Mouse (Mus musculus) cerebellum, adult 11 months (tissue): ENCODE measurements around the gene Ncam1.
A peak's percentile ranks its signal among the peaks of the same experiment; 100 is the strongest.

ENCODE experiments used
- DNase-seq: peaks from one replicate; pipeline ENCODE4 v3.0.0; 2022

Ncam1 gene

DNA sequence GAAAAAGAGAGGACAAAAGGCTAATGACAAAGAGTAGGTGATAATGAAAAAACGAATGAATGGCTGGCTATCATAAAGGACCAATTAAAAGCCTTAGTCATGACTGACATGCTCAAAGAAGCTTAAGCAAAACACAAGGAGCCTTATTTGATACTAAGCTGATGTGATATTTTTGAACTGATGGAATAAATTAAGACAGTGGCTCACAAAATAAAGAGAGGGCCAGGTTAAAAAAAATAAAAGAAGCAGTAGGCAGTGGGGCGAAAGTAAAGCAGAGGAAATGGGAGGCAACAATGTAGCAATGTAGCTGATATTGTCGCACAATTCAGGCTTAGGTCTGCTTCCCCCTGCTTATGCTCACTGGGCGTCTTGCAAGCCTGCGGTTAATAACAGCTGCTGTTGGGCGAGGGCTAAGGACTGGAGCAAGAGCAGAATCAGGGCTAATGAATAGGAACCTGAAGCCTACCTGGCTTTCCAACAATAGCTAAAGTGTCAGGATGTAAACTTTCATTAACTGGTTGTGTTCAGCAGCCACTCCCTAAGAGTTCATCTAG is 126.0 kb downstream of the Ncam1 start:
- DNase-seq = no peak

DNA sequence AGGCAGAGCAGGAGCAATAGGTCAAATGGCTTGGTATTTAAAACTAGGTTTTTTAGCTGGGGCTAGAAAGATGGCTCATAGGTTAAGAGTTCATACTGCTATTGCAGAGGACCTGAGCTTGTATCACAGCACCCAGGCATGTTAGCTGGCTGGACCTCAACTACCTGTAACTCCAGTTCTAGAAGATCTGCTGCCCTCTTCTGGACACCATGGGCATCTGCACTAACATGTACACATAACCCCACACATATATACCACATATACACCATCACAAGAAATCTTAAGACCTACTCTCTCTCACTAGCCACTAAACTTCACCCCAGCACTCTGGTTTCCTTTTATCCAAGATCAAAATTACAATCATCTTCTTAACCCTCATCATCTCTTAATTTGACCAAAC is 131.7 kb downstream of the Ncam1 start:
- DNase-seq = no peak

DNA sequence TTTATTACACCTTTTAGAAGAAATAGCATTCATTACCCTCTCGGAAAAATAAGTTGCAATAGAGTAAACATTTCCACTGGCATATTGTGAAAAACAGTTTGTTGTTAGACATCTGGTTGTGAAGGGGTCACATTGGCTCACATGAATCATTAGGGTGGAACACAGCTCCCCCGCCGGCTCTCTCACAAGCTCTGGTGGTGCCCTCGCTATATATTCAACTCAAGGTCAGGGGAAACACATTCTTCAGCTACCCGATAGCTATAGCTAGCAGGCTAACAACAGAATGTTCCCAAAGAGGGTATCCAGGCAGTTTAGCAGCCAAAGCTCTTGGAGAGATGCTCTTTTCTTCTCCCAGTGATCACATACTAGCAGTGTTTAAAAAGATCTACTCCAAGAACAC is 133.4 kb downstream of the Ncam1 start:
- no peak for DNase-seq

DNA sequence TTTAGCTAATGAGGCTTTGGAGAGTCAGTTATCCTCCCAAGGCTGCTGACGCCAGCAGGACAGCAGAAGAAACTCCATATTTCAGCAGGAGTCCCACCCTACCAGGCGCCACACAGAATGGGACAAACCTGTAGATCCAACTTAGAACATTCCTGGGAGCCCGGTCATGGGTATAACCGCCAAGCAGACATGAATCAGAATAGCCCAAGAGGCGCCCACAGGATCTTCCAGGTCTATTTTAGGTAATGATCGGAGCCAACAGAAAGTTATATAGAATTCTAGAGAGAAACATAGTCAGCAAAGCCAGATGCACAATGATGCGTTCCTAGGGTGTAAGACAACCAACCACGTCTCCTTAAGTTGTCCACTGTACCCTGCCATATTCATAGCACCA is 134.8 kb downstream of the Ncam1 start:
- no peak for DNase-seq

DNA sequence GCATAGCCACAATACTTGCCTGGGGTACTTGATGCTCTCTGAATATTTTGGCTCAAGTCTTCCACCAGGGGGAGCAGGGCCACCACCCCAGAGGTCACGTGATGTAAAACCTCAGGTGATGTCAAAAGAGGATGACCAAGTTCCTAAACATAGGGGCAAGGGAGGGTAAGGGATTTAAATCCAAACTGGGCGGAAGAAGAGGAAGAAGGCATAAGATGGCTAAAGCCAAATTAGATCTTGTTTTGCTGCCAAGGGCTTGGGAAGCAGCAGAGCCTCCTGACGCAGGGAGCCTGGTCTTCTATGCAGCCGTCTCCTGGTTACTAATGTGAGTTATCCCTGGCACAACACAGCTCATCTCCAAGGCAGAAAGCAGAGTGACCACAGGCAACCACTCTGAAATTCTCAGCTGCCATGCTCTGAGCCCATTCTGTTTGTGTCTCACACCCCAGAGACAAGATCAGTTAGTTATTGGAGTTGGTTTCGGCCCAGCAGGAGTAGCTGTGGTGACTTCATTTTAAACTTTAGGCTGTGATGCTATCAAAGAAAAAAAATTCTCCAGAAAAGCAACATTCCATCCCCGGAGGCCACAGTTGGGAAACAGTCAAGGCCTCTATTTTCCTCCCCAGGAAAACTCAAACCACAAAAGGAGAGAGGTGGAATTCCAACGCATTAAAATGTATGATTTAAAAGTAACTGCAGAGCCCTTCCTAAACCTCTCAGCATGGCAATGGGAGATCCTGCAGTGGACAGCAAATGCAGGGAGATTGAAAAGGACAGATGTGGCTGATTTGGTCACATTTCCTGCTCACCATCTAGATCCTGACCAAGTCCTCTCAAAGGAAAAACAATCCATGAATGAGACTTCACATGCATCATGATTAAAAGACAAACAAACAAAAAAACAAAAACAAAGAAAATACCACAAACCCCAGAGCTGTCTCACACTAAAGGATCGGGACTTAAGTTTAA is 135.5 kb downstream of the Ncam1 start:
- peak; percentile 16 for DNase-seq

DNA sequence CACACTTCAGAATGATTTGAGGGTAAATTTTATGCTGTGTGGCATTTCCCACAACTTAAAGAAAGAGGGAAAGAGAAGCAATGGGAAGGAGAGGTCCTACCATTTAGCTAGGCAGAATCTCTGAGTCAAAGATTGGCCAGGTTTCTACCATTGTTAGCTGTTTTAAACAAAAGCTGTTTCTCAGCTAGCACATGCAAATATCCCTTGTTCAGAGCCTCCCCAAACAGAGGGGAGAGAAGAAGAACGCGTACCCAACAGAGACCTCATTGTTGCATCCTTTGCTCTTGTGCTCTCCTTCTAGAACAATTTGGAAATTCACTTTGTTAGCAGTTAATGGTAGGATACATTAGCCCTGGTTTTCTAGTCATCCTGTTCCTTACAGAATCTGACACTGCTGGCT is 137.2 kb downstream of the Ncam1 start:
- no peak for DNase-seq

DNA sequence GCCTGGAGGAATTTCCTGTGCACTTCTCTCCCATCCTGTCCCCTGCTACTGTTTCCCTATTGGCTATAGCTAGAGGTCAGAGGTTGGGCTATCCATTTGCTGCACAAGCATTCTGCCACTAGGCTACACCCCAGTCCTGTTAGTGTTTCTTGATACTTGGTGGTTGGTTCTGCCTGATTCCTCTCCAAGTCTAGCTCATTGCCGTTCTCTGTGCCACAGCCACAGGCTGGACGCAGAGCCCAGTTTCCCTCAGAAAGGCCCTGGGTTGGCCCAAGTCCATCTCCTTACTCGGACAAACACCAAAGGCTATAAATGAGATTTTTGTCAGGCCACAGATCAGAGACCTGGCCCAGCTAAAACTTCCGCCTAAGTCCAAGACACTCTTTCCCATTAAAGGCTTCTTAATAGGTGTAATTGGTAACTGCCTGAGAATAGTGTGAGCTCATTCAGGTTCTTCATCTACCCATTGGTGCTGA is 140.3 kb downstream of the Ncam1 start:
- peak; percentile 45 for DNase-seq

DNA sequence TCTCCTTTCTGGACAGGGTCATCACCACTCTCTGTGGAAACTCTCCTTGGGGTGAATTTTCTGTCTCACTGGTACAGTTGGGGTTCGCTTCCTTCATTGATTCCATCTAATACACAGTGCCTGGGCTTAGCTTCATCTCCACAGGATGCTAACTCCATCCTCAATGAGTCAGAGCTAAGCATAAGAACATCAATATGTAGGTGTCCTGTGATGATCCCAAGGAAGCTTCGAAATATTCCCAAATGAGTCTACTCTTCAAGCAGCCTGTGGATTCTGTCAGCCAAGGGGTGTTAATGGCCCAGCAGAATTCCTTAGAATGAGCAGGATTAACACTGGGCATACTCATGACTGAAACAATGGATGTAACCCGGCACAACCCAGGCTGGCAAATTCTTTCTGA is 144.3 kb downstream of the Ncam1 start:
- no peak for DNase-seq

DNA sequence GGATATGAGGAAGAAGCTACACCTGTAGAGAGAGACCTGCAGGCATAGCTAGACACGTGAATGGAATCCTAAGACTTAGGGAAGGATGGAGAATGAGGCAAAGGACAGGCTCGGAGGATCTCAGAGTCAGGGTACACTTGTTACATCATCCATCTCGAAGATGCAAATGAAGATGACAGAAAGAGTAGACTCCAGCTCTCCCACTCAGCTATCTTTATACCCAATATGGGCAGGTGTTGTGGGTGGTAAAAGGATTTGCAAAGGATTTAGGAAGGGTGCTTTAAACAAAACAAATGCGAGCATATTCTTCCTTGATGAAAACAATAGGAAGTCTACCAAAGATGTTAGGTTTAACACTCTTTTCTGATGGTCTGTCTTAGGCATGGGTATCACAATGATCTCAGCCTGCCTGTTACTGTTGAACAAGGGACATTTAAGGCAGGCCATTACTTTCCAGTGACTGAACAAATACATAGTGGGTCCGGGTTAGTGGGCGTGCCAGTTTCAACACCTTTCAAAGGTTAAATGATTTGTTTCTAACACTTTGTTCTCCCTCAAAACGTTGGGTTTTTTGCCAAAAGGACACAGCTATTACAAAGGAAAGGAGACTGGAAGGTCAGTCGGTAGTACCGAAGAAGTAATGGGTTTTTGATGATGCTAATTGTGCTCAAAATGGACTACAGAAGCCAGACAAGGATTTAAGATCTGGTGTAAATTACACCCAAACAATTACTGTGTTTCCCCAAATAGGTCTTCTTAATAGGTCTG is 145.1 kb downstream of the Ncam1 start:
- DNase-seq = no peak

DNA sequence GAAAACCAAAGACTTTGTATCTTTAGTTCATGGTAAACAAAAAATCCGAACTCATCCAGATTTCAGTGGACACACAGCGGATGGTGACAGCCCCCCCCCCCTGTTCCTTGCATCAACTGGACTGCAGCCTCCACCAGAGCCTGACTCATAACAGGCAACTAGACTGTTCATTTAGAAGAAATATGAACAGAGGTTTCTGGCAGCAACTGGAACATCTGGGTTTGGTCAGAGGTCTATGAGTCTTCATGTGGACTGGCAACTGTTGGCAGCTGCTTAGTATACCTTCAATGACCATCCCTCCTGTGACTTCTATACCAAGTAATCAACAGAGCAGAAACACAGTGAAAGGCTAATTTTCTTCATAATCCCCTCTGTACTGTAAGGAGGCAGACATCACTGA is 154.4 kb downstream of the Ncam1 start:
- DNase-seq = no peak

DNA sequence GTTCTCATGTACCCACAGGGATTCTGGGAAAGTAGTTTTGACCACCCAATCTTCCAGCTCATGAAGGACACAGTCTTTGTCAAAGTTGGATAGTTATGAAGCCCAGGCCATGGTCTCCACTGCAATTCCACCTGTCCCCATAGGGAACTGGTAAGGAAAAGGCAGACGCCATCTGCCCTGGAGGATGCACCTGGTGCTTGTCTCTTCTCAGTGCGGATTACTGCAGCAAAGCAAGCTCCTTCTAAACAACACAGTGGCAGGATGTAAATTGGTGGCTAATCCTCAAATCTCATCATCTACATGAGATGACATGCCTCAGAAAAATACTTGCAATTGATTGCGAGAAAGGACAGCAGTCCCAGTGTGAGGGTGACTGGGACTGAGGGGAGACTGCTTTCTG is 158.0 kb downstream of the Ncam1 start:
- no peak for DNase-seq

DNA sequence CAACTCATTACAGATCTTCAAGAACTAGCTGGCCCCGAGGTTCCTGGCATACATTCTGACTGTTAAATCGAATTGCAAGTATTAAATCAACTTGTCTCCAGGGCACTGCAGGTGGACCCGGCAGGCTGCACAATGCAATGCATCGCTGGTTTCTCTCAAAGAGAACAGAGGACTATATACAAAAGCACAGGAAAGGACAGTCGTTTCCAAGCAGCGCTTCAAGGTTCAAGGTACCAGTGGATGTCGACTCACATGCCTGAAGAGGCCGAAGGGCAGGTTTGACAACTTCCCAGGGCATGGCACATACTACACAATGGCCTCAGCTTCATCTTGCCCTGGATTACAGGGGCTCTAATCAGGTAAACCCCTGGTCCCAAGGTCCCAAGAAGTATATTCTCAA is 158.6 kb downstream of the Ncam1 start:
- no peak for DNase-seq

DNA sequence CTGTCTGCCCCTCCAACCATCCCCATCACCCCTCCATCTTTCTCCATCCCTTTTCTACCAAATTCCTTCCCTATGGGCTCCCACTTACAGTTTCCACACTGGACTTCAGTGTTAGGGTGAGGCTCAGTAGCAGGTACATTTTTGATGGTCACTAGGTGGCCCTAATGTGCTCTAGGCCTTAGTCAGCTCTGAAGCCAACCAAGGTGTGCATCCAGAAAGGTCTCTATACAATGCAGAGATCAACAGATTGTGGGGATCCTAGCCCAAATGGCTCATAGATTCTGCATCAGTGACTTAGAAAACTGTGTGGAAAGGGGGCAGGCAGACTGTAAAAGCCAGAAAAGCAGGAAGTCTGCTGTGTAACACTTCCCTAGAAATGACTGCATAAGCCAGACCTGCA is 160.8 kb downstream of the Ncam1 start:
- DNase-seq = no peak

DNA sequence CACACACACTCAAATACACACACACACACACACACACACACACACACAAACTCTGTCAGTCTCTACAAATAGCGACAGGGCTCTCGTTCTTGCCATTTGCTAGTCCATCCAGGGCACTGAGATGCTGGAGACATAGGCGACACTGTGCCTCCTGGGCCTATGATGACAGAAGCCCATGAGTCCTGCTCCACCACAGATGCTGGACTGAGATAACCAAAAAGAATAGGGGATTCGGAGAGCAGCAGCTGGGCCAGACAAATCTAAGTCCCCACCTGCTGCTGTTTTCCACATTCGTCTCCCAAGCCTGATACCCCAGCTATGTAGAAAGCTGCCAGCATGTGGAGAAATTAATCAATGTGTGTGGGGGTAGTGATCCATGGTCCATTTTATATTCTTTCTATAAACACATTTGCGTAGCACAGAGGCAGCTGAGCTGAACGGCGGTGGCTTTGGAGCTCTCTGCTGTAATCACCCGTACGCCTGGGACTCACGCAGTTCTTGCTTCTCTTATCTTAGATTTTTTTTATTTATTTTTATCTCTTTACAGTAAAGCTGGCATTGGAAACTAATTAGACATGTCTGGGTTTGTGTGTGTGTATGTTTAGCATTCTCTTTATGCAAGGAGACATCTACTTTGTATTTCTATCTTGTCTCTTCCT is 162.9 kb downstream of the Ncam1 start:
- DNase-seq = no peak

DNA sequence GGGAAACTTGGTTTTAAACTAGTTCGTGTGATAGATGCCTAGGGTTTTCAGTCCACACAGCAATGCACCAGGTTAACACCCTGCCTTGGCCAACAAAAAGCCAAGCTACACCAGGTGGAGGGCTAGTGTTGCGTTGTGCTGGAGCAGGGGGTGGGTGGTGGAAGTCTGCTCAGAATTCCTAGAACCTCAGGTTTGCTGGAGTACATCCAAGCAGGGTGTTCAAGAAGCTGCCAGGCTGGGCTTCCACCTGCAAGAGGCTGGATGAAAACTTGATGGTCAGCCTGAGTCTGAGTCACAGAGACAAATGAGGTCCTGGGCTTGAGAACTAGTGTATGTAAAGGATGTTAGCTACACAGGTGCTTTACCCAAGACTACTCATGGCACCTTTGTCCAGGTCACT is 166.1 kb downstream of the Ncam1 start:
- no peak for DNase-seq

DNA sequence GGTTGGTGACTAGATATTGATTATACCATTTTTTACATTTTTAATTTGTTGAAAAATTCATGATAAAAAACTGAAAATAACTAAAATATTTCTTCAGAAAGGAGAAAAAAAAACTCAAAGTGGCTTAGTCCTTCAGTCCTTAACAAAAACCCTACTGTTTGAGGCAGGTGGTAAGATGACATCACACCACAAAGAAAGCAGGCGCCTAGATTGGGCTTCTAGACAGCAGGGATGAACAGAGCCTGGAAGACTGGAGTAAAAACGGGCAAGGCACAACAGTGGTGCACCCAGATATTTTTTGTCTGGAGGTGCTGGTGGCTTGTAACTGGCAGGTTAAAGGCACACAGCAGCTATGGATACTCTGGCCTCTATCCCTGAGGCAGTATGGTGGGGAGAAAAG is 168.4 kb downstream of the Ncam1 start:
- no peak for DNase-seq

DNA sequence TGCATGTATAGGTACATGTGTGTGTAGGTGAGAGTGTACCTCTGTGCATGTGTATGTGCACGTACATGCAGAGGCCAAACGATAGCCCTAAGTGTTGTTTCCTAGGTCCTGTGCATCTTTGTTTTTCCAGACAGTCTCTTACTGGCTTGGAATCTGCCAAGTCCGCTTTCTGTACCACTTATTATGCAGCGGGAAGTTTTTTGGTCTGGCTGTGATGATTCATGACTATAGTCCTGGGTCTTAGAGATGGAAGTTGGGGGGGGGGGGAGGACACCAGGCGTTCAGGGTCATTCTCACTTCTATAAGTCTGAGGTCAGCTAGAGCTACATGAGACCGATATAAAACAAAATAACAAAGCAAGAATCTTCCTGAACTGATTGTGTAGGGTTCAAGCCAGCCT is 173.8 kb downstream of the Ncam1 start:
- DNase-seq = no peak

DNA sequence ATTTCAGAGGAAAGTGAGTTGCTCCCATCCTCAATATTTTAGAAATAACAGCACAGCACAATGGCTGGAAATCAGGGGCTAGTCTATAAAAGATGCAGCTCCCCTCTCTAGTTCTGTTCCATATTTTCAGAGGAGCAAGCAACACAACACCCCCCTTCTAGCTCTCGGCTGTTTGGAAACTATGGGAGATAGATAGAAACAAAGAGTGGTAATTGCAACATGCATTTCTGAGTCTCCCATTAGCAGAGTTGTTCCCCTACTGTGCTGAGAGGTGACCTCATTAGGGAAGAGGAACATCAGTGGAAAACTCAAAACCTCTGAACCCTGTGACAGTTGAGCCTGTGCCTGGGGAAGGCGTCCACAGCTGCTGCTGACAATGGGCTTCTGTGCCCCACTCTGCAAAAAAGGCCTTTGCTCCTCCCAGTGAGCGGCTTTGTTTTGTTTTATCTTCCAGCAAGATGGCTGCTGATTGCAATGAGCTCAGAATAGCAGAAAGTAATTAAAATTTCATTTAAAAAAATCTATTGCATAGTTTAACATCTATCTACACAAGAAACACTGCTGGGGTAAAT is 174.7 kb downstream of the Ncam1 start:
- DNase-seq = no peak

DNA sequence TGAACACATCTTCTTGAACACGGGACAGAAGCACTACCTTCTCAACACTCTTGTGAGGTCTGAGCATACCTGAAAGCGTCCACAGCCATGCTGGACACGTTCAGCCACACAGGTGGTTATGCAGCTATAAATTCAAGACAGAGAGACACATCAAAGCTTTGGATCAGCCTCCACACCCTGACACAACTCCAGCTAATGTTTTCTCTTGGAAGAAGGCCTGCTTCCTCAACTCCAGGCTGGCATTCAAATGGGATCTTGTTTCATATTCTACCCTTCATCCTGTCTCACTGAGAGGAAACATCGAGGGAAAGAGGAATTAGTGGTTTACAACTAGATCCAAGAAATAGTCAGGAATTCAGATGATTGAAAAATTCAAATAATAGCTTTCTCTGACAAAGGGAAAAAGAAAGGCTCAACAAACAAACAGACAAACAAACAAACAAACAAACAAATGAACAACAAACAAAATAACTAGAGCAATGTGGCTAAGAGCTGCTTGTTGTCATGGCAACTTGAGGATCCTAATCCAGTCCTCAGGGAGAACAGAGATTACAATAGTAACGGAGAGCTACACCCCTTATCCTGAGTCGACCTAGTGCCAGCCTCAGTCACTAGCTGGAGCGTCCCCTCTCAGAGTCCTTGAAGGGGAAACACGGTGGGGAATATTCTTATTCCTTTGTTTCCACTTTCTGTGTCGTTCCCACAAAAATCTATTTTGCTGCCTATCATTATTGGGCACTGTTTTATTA is 175.6 kb downstream of the Ncam1 start:
- no peak for DNase-seq

DNA sequence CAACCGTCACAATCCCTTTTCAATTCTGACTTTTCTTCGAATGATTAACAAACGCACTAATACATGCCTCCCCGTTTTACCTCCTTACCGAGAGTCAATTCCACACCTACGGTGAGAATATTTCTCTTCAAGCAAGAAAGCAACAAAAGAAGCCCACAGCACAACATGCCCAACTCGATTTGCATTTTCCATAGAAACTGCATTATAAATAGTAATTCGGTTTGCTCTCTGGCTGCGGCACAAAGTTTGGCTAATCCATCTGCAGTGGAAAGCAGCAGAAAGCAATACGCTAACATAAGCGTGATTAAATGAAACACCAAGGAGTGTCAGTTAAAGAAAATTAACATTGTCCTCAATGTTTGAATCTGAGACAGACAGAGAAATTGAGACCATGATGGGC is 177.0 kb downstream of the Ncam1 start:
- no peak for DNase-seq

DNA sequence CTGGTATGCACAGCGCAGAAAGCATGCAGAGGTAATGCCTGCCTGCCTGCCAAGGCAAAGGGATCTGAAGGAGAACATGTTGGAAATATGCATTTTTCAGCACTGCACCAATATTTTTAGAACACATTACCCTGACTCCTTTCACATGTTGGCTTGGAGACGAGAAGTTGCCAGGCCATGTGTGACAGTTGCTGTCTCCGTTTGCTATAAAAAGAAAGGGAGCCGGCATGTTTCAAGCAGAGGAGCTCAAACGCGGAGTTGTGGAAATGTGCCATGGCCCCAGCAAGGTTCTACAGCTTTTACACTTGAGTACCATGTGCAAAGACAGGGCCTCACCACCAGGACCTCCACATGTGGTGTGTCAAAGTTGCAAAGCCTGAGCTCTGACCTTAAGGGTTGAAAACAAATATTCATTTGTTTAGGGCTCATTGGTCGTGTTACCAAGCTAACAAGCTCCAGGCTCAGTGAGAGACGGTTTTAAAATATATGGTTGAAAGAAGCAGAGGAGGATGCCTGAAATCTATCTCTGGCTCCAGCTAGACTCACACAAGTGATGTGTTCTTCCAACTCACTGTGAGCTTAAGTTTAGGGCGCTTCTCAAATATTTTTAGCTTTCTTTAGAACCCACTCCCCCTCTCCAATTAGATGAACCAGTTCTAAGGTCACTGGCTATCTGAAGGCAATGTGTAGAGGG is 179.9 kb downstream of the Ncam1 start:
- DNase-seq = no peak
